Mouse (Mus musculus): ENCODE results near the gene Smim4.

Smim4 gene

GRCm38 (mm10) chr14:31128826-31129219 is at the start of gene Smim4:
Smim4 (minus strand) TSS chr14:31128956.
- peak; percentile 88 to 91 for DNase-seq (ENCODE audit: low read depth in 1 of 2, low spot score in 2 of 2)

- no peak for DNase-seq (ENCODE audit: low read depth in 1 of 2, low spot score in 2 of 2)
These were observed 49.0 kb upstream of the Smim4 start for GRCm38 (mm10) chr14:31177715-31178114.

GRCm38 (mm10) chr14:31177287-31177686 is 48.5 kb upstream of the Smim4 start:
- no peak for DNase-seq (ENCODE audit: low read depth in 1 of 2, low spot score in 2 of 2)

GRCm38 (mm10) chr14:31173537-31173936 is 44.8 kb upstream of the Smim4 start:
- DNase-seq (ENCODE audit: low read depth in 1 of 2, low spot score in 2 of 2) = no peak

GRCm38 (mm10) chr14:31172781-31173455 is 44.2 kb upstream of the Smim4 start:
- DNase-seq (ENCODE audit: low read depth in 1 of 2, low spot score in 2 of 2) = no peak

- DNase-seq (ENCODE audit: low read depth in 1 of 2, low spot score in 2 of 2) = no peak
These were observed 43.1 kb upstream of the Smim4 start for GRCm38 (mm10) chr14:31171821-31172220.

- DNase-seq (ENCODE audit: low read depth in 1 of 2, low spot score in 2 of 2) = no peak
These were observed 42.6 kb upstream of the Smim4 start for GRCm38 (mm10) chr14:31171386-31171785.

GRCm38 (mm10) chr14:31170963-31171362 is 42.2 kb upstream of the Smim4 start:
- DNase-seq (ENCODE audit: low read depth in 1 of 2, low spot score in 2 of 2) = no peak

- no peak for DNase-seq (ENCODE audit: low read depth in 1 of 2, low spot score in 2 of 2)
These were observed 40.8 kb upstream of the Smim4 start for GRCm38 (mm10) chr14:31169508-31169907.

GRCm38 (mm10) chr14:31168425-31168824 is 39.7 kb upstream of the Smim4 start, which contains the start of gene Stab1:
Stab1 (minus strand) TSS chr14:31168641.
- no peak for DNase-seq (ENCODE audit: low read depth in 1 of 2, low spot score in 2 of 2)

- no peak for DNase-seq (ENCODE audit: low read depth in 1 of 2, low spot score in 2 of 2)
These were observed 38.1 kb upstream of the Smim4 start for GRCm38 (mm10) chr14:31166827-31167226.

- peak; percentile 57 to 68 for DNase-seq (ENCODE audit: low read depth in 1 of 2, low spot score in 2 of 2)
These were observed 37.4 kb upstream of the Smim4 start for GRCm38 (mm10) chr14:31165991-31166630.

- no peak for DNase-seq (ENCODE audit: low read depth in 1 of 2, low spot score in 2 of 2)
These were observed 36.7 kb upstream of the Smim4 start for GRCm38 (mm10) chr14:31165458-31165857.

- DNase-seq (ENCODE audit: low read depth in 1 of 2, low spot score in 2 of 2) = no peak
These were observed 36.3 kb upstream of the Smim4 start for GRCm38 (mm10) chr14:31165010-31165409.

- DNase-seq (ENCODE audit: low read depth in 1 of 2, low spot score in 2 of 2) = no peak
These were observed 35.3 kb upstream of the Smim4 start for GRCm38 (mm10) chr14:31164067-31164466.

- DNase-seq (ENCODE audit: low read depth in 1 of 2, low spot score in 2 of 2) = no peak
These were observed 32.9 kb upstream of the Smim4 start for GRCm38 (mm10) chr14:31161638-31162037.

GRCm38 (mm10) chr14:31161191-31161590 is 32.4 kb upstream of the Smim4 start:
- DNase-seq (ENCODE audit: low read depth in 1 of 2, low spot score in 2 of 2) = no peak

- DNase-seq (ENCODE audit: low read depth in 1 of 2, low spot score in 2 of 2) = peak; percentile 67 to 68
These were observed 31.7 kb upstream of the Smim4 start for GRCm38 (mm10) chr14:31160196-31161150.

- no peak for DNase-seq (ENCODE audit: low read depth in 1 of 2, low spot score in 2 of 2)
These were observed 16.9 kb upstream of the Smim4 start for GRCm38 (mm10) chr14:31145694-31146093.

GRCm38 (mm10) chr14:31141011-31141410 is 12.3 kb upstream of the Smim4 start:
- DNase-seq (ENCODE audit: low read depth in 1 of 2, low spot score in 2 of 2) = no peak

- no peak for DNase-seq (ENCODE audit: low read depth in 1 of 2, low spot score in 2 of 2)
These were observed 11.4 kb upstream of the Smim4 start for GRCm38 (mm10) chr14:31140141-31140540.

GRCm38 (mm10) chr14:31139666-31140065 is 10.9 kb upstream of the Smim4 start:
- no peak for DNase-seq (ENCODE audit: low read depth in 1 of 2, low spot score in 2 of 2)

All from monocyte, adult 2 months (primary cell).